In genomic region chr11:50430277-50431133, GRCm38 (mm10) we compare ENCODE assay signal across 8 mouse cellular contexts. TPM values are rescaled to one million over a fixed set of nuclear protein-coding genes. Genes with fewer than 3 reads are reported as not detected.
DNase-seq lines count a peak whose midpoint lies in the region; ATAC-seq and TF ChIP-seq lines count a peak whose summit lies in the region.

TSS of gene Rufy1 (minus strand) at chr11:50431125.

- in situ Hi-C loops in Patski (cut with MboI; ENCODE audit: low pct_unique_long_range_greater_than_20kb) = no loop called here

- TF ChIP-seq CTCF in Patski (IDR thresholded peaks at IDR 0.05) = no peak

- H3K27ac ChIP-seq in hindbrain, embryonic 13.5 days = peak within 1 kb of the TSS; percentile 97

- H3K4me3 ChIP-seq in hindbrain, embryonic 13.5 days = peak within 1 kb of the TSS; percentile 75

- H3K4me1 ChIP-seq in hindbrain, embryonic 13.5 days (replicated peaks) = peaks cover 12% of the 10 kb centered on the region

- H3K9me3 ChIP-seq in hindbrain, embryonic 13.5 days = no peaks in the 10 kb centered on the region

- under 1% methylated on average over 58 of the region's 90 CpGs for WGBS in hindbrain, embryonic 13.5 days

- POLR2A ChIA-PET in Patski (lab: Charles Lee) = interaction anchor here (0.8 kb wide), 1 partner anchor 8 kb away, joined by 3 read pairs; no protein-coding TSS in a partner anchor

- CTCF ChIA-PET in Patski (lab: Charles Lee) = interaction anchor here (1.8 kb wide), 1 partner anchor 9 kb away, joined by 5 read pairs; no protein-coding TSS in a partner anchor

- peak; percentile 78 for ATAC-seq in Patski
- peak; percentile 87 for ATAC-seq in hindbrain, embryonic 13.5 days (ENCODE audit: low FRiP score)

- no peak for DNase-seq in Patski (ENCODE audit: low read depth, low spot score)
- DNase-seq in cerebellum, postnatal 14 days = peak; percentile 88 to 90
- peak; percentile 71 to 75 for DNase-seq in frontal cortex, postnatal 25 days (ENCODE audit: low spot score in 2 of 2)
- peak; percentile 75 to 87 for DNase-seq in layer of hippocampus, postnatal 14 days (ENCODE audit: low spot score in 2 of 2)
- peak; percentile 86 for DNase-seq in lung, postnatal 14 days
- peak; percentile 84 for DNase-seq in ovary, postnatal 36 days (ENCODE audit: low spot score)
- peak; percentile 84 for DNase-seq in thymus, postnatal 14 days

- H3K9ac ChIP-seq in hindbrain, embryonic 13.5 days = peak within 1 kb of the TSS; percentile 89

- no peaks in the 10 kb centered on the region for H3K36me3 ChIP-seq in hindbrain, embryonic 13.5 days

- no peaks in the 10 kb centered on the region for H3K27me3 ChIP-seq in Patski
- H3K27me3 ChIP-seq in hindbrain, embryonic 13.5 days = no peaks in the 10 kb centered on the region

- peak within 1 kb of the TSS; percentile 65 for H3K4me2 ChIP-seq in hindbrain, embryonic 13.5 days

RNA-seq across cellular contexts. Expression of gene Rufy1, which starts in this region (rescaled TPM):
- 35.8 TPM for polyA plus RNA-seq in Patski (2021)
- 22.7 and 27.5 TPM in 2 replicates for polyA plus RNA-seq in hindbrain, embryonic 13.5 days (2015; fragmentation: Nextera tagmentation; extraction: Ambion mirVana)
- total RNA-seq in layer of hippocampus, postnatal 14 days (2021) = 10 to 100 TPM; 22.8 to 24.4 TPM
